Mouse (Mus musculus) neural tube, embryonic 14.5 days (tissue): Measurements from ENCODE around the gene Ccl21a. TPM values are rescaled to one million over a fixed set of nuclear protein-coding genes. Genes with fewer than 3 reads are reported as not detected.
"Not testable (repeated sequence)": the region's sequence is repeated elsewhere in the genome, so short reads cannot be mapped to it uniquely, and the experiment has no call there.

Source experiments
- ATAC-seq: fragments of 200-750 bp; cut with Nextera tagmentation; 2 replicates; pipeline ENCODE4 v1.8.0; 2017; ENCODE audit warnings: low read depth, mild to moderate bottlenecking, moderate TSS enrichment, moderate library complexity
- H3K27ac ChIP-seq: fragments of 300-500 bp; sonication (generic); 2 replicates; pipeline ENCODE4 v1.5.1; 2014; ENCODE audit warnings: low read depth, mild to moderate bottlenecking, control low read depth, low read length, moderate library complexity, mixed read lengths
- H3K27me3 ChIP-seq: fragments of 300-500 bp; sonication (generic); 2 replicates; pipeline ENCODE4 v1.6.1; 2014; ENCODE audit warnings: low read length; ENCODE audit not compliant: control insufficient read depth, insufficient read depth
- H3K36me3 ChIP-seq: fragments of 300-500 bp; sonication (generic); 2 replicates; pipeline ENCODE4 v1.6.1; 2014; ENCODE audit warnings: low read length, mixed read lengths; ENCODE audit not compliant: control insufficient read depth, insufficient read depth
- H3K4me1 ChIP-seq: fragments of 300-500 bp; sonication (generic); 2 replicates; pipeline ENCODE4 v1.6.1; 2014; ENCODE audit warnings: low read length; ENCODE audit not compliant: control insufficient read depth, insufficient read depth
- H3K4me2 ChIP-seq: fragments of 300-500 bp; sonication (generic); 2 replicates; pipeline ENCODE4 v1.6.1; 2014; ENCODE audit warnings: mild to moderate bottlenecking, low read depth, low read length, control low read depth
- H3K4me3 ChIP-seq: fragments of 300-500 bp; sonication (generic); 2 replicates; pipeline ENCODE4 v1.5.1; 2014; ENCODE audit warnings: low read depth, low read length, control low read depth, mixed read lengths
- H3K9ac ChIP-seq: fragments of 300-500 bp; sonication (generic); replicated peaks from 2 replicates; pipeline ENCODE4 v1.6.1; 2014; ENCODE audit warnings: low read depth, mild to moderate bottlenecking, control low read depth, low read length, mixed read lengths
- H3K9me3 ChIP-seq: fragments of 300-500 bp; sonication (generic); 2 replicates; pipeline ENCODE4 v1.6.1; 2016; ENCODE audit warnings: low read length; ENCODE audit not compliant: control insufficient read depth
- WGBS: fragments of 180-500 bp; shearing (Covaris S2); extraction: QIAGEN DNeasy Blood & Tissue Kit; methylation state at CpG from one replicate; pipeline ENCODE4 v1.1.7; 2014; 5-methylcytosine and 5-hydroxymethylcytosine counted together
- polyA plus RNA-seq: library from polyadenylated mRNA; unstranded; fragments of >200 nt; fragmentation: Nextera tagmentation; extraction: Ambion mirVana; gene quantifications from 2 replicates; pipeline ENCODE4 v1.2.1, GENCODE M21; 2014

The Ccl21a gene
- polyA plus RNA-seq, result 0.68 and 1.1 TPM in 2 replicates

DNA sequence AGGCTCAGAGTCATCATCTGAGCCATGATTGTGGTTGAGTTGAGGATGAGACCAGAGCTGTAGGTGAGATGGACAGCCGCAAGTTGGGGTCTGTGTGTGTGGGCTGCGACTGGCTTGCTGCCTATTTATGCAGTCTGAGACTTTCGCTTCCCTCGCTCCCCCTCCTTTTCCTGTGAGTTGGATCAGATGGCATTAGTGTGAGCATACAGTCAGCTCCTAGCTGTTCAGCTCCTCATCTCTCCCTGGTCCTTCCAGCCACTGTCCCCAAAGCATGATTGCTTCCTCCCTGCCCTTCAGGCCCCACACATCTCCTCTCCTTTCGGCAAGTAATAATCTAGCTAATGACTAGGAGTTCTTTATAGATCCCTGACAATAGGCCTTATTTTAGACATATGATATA lies at the start of gene Ccl21a:
Gene Ccl21a, minus strand, starts transcription at position 101 of the 400 bp plus-strand sequence.
- H3K9me3 ChIP-seq, H3K36me3 ChIP-seq, H3K27me3 ChIP-seq, H3K9ac ChIP-seq, H3K27ac ChIP-seq, ATAC-seq, H3K4me1 ChIP-seq, H3K4me2 ChIP-seq, H3K4me3 ChIP-seq: not testable (repeated sequence)
- WGBS, result no CpG with 5 or more reads among the region's 5 CpGs

DNA sequence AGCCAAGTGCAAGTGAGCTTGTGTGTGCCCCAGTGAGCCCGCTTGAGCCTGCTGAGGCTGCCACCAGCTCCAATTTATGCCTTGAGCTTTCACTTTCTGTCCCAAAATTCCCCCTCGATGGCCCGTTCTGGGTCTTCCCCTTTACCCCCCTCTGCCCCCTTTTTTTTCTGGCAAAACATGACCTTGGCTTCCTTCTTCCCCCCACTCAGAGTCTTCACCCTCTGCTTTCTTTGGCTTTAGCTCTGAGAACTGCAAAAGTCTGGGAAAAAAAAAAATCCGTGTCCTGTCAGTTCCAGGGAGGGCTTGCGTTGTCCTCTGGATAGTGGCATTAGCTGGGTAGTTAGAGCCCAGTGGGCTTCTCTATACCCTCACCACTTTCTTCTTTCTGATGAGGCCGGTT lies 17.3 kb downstream of the Ccl21a start, which contains the start of gene Ccl19:
Gene Ccl19, minus strand, starts transcription at position 101 of the 400 bp plus-strand sequence.
- H3K27me3 ChIP-seq, H3K4me1 ChIP-seq, H3K27ac ChIP-seq, H3K4me2 ChIP-seq, H3K4me3 ChIP-seq, H3K9me3 ChIP-seq, H3K9ac ChIP-seq, ATAC-seq, H3K36me3 ChIP-seq: not testable (repeated sequence)
- WGBS, result no CpG with 5 or more reads among the region's 6 CpGs

DNA sequence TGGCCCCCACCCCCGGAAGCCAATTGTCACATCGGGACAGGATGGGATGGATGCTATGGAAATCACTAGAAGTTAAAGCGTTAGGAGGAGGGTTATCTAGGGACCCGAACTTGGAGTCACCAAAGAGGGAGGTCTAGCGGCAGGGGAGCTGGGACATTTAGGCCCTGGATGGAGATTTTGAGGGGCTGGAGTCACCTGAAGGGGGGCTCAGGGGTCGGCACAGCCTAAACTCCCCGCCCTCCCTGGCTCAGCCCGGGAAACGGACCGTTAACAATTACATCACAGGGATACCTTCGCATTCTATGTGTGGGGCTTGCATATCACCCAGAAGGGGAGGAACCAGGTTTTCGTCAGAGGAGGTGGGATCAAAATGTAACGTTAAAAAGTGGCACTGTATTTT lies 38.5 kb downstream of the Ccl21a start, which contains the start of gene 4930578G10Rik:
Gene 4930578G10Rik, plus strand, starts transcription at position 301 of the 400 bp plus-strand sequence.
- H3K36me3 ChIP-seq, H3K9me3 ChIP-seq, H3K27me3 ChIP-seq, ATAC-seq, H3K4me3 ChIP-seq, H3K27ac ChIP-seq, H3K9ac ChIP-seq, H3K4me1 ChIP-seq, H3K4me2 ChIP-seq: not testable (repeated sequence)
- no CpG with 5 or more reads among the region's 13 CpGs for whole genome bisulfite sequencing

Other genes with a start within 250 kb of the Ccl21a start
- not detected in 2 replicates for gene Fam205a2, start 245.8 kb downstream of the Ccl21a start, polyA plus RNA-seq
- not detected in 2 replicates for gene Gm10591, start 161.8 kb downstream of the Ccl21a start, polyA plus RNA-seq
- gene Gm2564, start 144.3 kb downstream of the Ccl21a start, polyA plus RNA-seq, result not detected in 2 replicates
- gene Ccl27b, start 118.7 kb downstream of the Ccl21a start, polyA plus RNA-seq, result not detected in 2 replicates
- not detected in 2 replicates for gene Il11ra2, start 112.1 kb downstream of the Ccl21a start, polyA plus RNA-seq
- gene 4930578G10Rik, start 38.4 kb downstream of the Ccl21a start, polyA plus RNA-seq, result 1.4 TPM in 1 of 2 replicates, not detected in the other
- gene Ccl19, start 17.4 kb downstream of the Ccl21a start, polyA plus RNA-seq, result 0.45 TPM in 1 of 2 replicates, not detected in the other
- gene Fam205a1, start 79.9 kb upstream of the Ccl21a start, polyA plus RNA-seq, result 0.12 and 0.23 TPM in 2 replicates
- 0.79 and 0.84 TPM in 2 replicates for gene Gm12394, start 82.8 kb upstream of the Ccl21a start, polyA plus RNA-seq
- gene Fam205c, start 100.2 kb upstream of the Ccl21a start, polyA plus RNA-seq, result 2.1 and 4.8 TPM in 2 replicates
- gene Phf24, start 142.7 kb upstream of the Ccl21a start, polyA plus RNA-seq, result 41.1 and 48.7 TPM in 2 replicates
- gene Dnajb5, start 175.8 kb upstream of the Ccl21a start, polyA plus RNA-seq, result 44.1 and 44.7 TPM in 2 replicates
- gene 1700022I11Rik, start 195.6 kb upstream of the Ccl21a start, polyA plus RNA-seq, result 0.50 and 1.1 TPM in 2 replicates
- 435 and 534 TPM in 2 replicates for gene Vcp, start 226.5 kb upstream of the Ccl21a start, polyA plus RNA-seq
- 18.9 and 21.6 TPM in 2 replicates for gene Fancg, start 236.5 kb upstream of the Ccl21a start, polyA plus RNA-seq